Mouse (Mus musculus) MEL (cell line): ENCODE results near the gene St8sia6. TPM values are rescaled to one million over a fixed set of nuclear protein-coding genes. Genes with fewer than 3 reads are reported as not detected.
"Not testable (repeated sequence)": the region's sequence is repeated elsewhere in the genome, so short reads cannot be mapped to it uniquely, and the experiment has no call there.

Source experiments
- DNase-seq: peaks from one replicate; pipeline ENCODE4 v3.0.0; 2011; ENCODE audit warnings: low read depth, low spot score
- H3K27ac ChIP-seq: 2 replicates; pipeline ENCODE4 v1.5.1; 2012; ENCODE audit warnings: low read depth, mild to moderate bottlenecking, control low read depth, low read length, moderate library complexity; ENCODE audit not compliant: control insufficient read depth
- H3K27me3 ChIP-seq, 2 experiments: fragments of 150-350 bp in 1 of 2; sonication (generic) in 1 of 2; 2 replicates each; pipeline ENCODE4 v1.6.1; 2012; ENCODE audit warnings: low read length in 2 of 2, mild to moderate bottlenecking in 2 of 2, improper control_type of control experiment in 1 of 2, moderate library complexity in 1 of 2; ENCODE audit not compliant: insufficient read depth in 2 of 2, control insufficient read depth in 1 of 2
- H3K36me3 ChIP-seq, 2 experiments: 2 replicates each; pipeline ENCODE4 v1.6.1; 2012 to 2014; ENCODE audit warnings: low read length in 2 of 2, improper control_type of control experiment in 1 of 2, inconsistent platforms in 1 of 2, mild to moderate bottlenecking in 1 of 2; ENCODE audit not compliant: insufficient read depth in 2 of 2, control insufficient read depth in 1 of 2
- H3K4me1 ChIP-seq, 2 experiments: fragments of 150-350 bp in 1 of 2; sonication (generic) in 1 of 2; 2 replicates each; pipeline ENCODE4 v1.6.1; 2012; ENCODE audit warnings: low read length in 2 of 2, improper control_type of control experiment in 1 of 2, mild to moderate bottlenecking in 1 of 2; ENCODE audit not compliant: insufficient read depth in 2 of 2, control insufficient read depth in 1 of 2
- H3K4me3 ChIP-seq, 2 experiments: fragments of 150-350 bp in 1 of 2; sonication (generic) in 1 of 2; 2 replicates each; pipeline ENCODE4 v1.5.1; 2012; ENCODE audit warnings: low read depth in 2 of 2, low read length in 2 of 2, mild to moderate bottlenecking in 2 of 2, moderate library complexity in 2 of 2, control low read depth in 1 of 2, improper control_type of control experiment in 1 of 2; ENCODE audit not compliant: control insufficient read depth in 1 of 2, insufficient read depth in 1 of 2
- H3K79me2 ChIP-seq: 2 replicates; pipeline ENCODE4 v1.6.1; 2012; ENCODE audit warnings: mild to moderate bottlenecking, low read length, moderate library complexity; ENCODE audit not compliant: control insufficient read depth, poor library complexity, insufficient read depth
- H3K9ac ChIP-seq: 2 replicates; pipeline ENCODE4 v1.6.1; 2012; ENCODE audit warnings: low read depth, mild to moderate bottlenecking, control low read depth, low read length, moderate library complexity; ENCODE audit not compliant: control insufficient read depth, poor library complexity, severe bottlenecking
- H3K9me3 ChIP-seq: fragments of 150-350 bp; sonication (generic); replicated peaks from 2 replicates; pipeline ENCODE4 v1.6.1; 2012; ENCODE audit warnings: mild to moderate bottlenecking, low read length, improper control_type of control experiment, moderate library complexity; ENCODE audit not compliant: insufficient read depth
- CHD2 ChIP-seq: IDR thresholded peaks from 2 replicates; pipeline ENCODE4 v1.6.1; 2011; ENCODE audit warnings: low read length, improper control_type of control experiment
- CTCF ChIP-seq, 3 experiments: IDR thresholded peaks in 2 of 3; conservative IDR thresholded peaks in 1 of 3; 2 replicates each; pipeline ENCODE4 v1.5.1; 2011 to 2012; ENCODE audit warnings: low read length in 3 of 3, low read depth in 2 of 3, mild to moderate bottlenecking in 2 of 3, improper control_type of control experiment in 1 of 3, inconsistent platforms in 1 of 3, mixed read lengths in 1 of 3, moderate library complexity in 1 of 3; ENCODE audit not compliant: control insufficient read depth in 1 of 3, insufficient read depth in 1 of 3, poor library complexity in 1 of 3, severe bottlenecking in 1 of 3
- HCFC1 ChIP-seq: IDR thresholded peaks from 2 replicates; pipeline ENCODE4 v1.6.1; 2012; ENCODE audit warnings: low read depth, mild to moderate bottlenecking, inconsistent platforms, low read length, improper control_type of control experiment, moderate library complexity
- MAZ ChIP-seq: IDR thresholded peaks from 2 replicates; pipeline ENCODE4 v1.6.1; 2012; ENCODE audit warnings: low read depth, mild to moderate bottlenecking, inconsistent platforms, low read length, improper control_type of control experiment
- NRF1 ChIP-seq: IDR thresholded peaks from 2 replicates; pipeline ENCODE4 v1.6.1; 2014; ENCODE audit warnings: low read depth, mild to moderate bottlenecking, inconsistent platforms, low read length, improper control_type of control experiment, moderate library complexity; ENCODE audit not compliant: poor library complexity, insufficient read depth, severe bottlenecking
- RAD21 ChIP-seq: IDR thresholded peaks from 2 replicates; pipeline ENCODE4 v1.6.1; 2011; ENCODE audit warnings: mild to moderate bottlenecking, low read depth, low read length, improper control_type of control experiment
- TCF12 ChIP-seq: IDR thresholded peaks from 2 replicates; pipeline ENCODE4 v1.6.1; 2014; ENCODE audit warnings: low read depth, mild to moderate bottlenecking, inconsistent platforms, low read length, improper control_type of control experiment, moderate library complexity
- USF1 ChIP-seq: IDR thresholded peaks from 2 replicates; pipeline ENCODE4 v1.6.1; 2014; ENCODE audit warnings: low read depth, mild to moderate bottlenecking, inconsistent platforms, low read length, improper control_type of control experiment, moderate library complexity
- polyA plus RNA-seq, 2 experiments: library from polyadenylated mRNA; stranded (reverse) in 1 of 2; unstranded in 1 of 2; fragments of >175 nt in 1 of 2; fragments of >200 nt in 1 of 2; gene quantifications; 2 replicates each; pipeline versions ENCODE4 v1.2.1 to v1.2.4; 2012; ENCODE audit warnings: low replicate concordance in 2 of 2, low read depth in 1 of 2; ENCODE audit not compliant: insufficient read length in 2 of 2, insufficient read depth in 1 of 2, missing spikeins in 1 of 2
- total RNA-seq: library from RNA; depleted of rRNA; stranded (reverse); fragments of 300-350 nt; gene quantifications from 2 replicates; pipeline ENCODE4 v1.2.3, GENCODE M21; 2012

Gene St8sia6
- total and polyA plus RNA-seq, 3 experiments: not detected

GRCm38 (mm10) chr2:13672426-13672825 lies 121.4 kb downstream of the St8sia6 start:
- peak overlapping the region; percentile 44 to 47; a peak in 3 of 4 replicates for H3K4me3 ChIP-seq
- no peak overlapping the region for H3K27ac ChIP-seq
- H3K4me1 ChIP-seq: no peaks in the 10 kb centered on the region
- no peaks in the 10 kb centered on the region for H3K9me3 ChIP-seq
- H3K36me3 ChIP-seq: no peaks in the 10 kb centered on the region
- peak; percentile 30 for DNase-seq
- H3K79me2 ChIP-seq: no peaks in the 10 kb centered on the region
- H3K9ac ChIP-seq: 0 out of 2 replicates have a peak overlapping the region, but pooled peaks have one; percentile 4
- TF ChIP-seq HCFC1 (no peak), USF1 (no peak), MAZ (no peak), TCF12 (no peak), CTCF (IDR thresholded peaks at IDR 0.05 in 2 of 3, conservative IDR thresholded peaks at IDR 0.05 in 1 of 3; ENCODE audit: control insufficient read depth in 1 of 3, insufficient read depth in 1 of 3, low read depth in 2 of 3, low read length in 3 of 3, poor library complexity in 1 of 3, severe bottlenecking in 1 of 3) (no peak)
- peaks cover 0 to 8% of the 10 kb centered on the region in 2 experiments; a peak in 3 of 4 replicates for H3K27me3 ChIP-seq

- Histone ChIP-seq H3K4me1 (no peaks in the 10 kb centered on the region), H3K9me3 (no peaks in the 10 kb centered on the region), H3K27ac (no peak overlapping the region), H3K27me3 (peaks cover 2% of the 10 kb centered on the region in 2 experiments; a peak in 3 of 4 replicates), H3K79me2 (no peaks in the 10 kb centered on the region), H3K9ac (no peak overlapping the region), H3K4me3 (no peak overlapping the region), H3K36me3 (no peaks in the 10 kb centered on the region)
- no peak for DNase-seq
- no peak for TF ChIP-seq NRF1
- TF ChIP-seq RAD21: peak; percentile 2
Observed at GRCm38 (mm10) chr2:13634866-13635265, 159.0 kb downstream of the St8sia6 start.

- no peak overlapping the region for H3K4me3 ChIP-seq
- H3K27ac ChIP-seq: no peak overlapping the region
- TF ChIP-seq CHD2: no peak
- TF ChIP-seq, all 39 proteins: peak for 0
- H3K36me3 ChIP-seq: no peaks in the 10 kb centered on the region
- peaks cover 0 to 2% of the 10 kb centered on the region in 2 experiments; a peak in 1 of 4 replicates for H3K27me3 ChIP-seq
- H3K9ac ChIP-seq: no peak overlapping the region
- no peaks in the 10 kb centered on the region for H3K79me2 ChIP-seq
- no peaks in the 10 kb centered on the region for H3K9me3 ChIP-seq
- no peaks in the 10 kb centered on the region for H3K4me1 ChIP-seq
- DNase-seq: no peak
Observed at GRCm38 (mm10) chr2:13630136-13630832, 163.6 kb downstream of the St8sia6 start.

GRCm38 (mm10) chr2:13603636-13604035 lies 190.2 kb downstream of the St8sia6 start:
- not testable (repeated sequence) for H3K4me3 ChIP-seq, H3K27ac ChIP-seq, H3K27me3 ChIP-seq, H3K9ac ChIP-seq, H3K4me1 ChIP-seq, H3K79me2 ChIP-seq, H3K9me3 ChIP-seq, H3K36me3 ChIP-seq
- peak; percentile 22 for DNase-seq
